Mouse (Mus musculus): ENCODE data around the gene Tmed10. TPM values are rescaled to one million over a fixed set of nuclear protein-coding genes. Genes with fewer than 3 reads are reported as not detected.

Gene Tmed10
- polyA plus RNA-seq, 1 experiment, result 162 TPM

DNA sequence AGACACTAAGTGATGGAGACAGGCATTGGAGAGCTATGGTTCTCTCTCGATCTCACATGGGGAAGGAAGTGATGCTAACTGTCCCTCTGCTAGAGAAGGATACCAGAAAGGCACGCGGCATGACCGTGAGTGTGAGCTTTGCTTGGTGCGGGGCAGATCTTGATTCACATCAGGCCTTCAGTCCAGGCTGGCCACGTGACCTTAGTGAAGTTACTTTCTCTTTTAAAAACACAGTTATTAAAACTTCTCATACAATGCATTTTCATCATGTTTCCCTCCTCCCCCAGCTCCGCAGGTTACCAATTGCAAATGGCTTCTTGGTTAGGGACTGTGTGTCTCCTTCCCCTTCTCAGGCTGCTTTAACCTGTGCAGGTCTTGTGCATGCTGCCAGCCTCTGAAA lies 16.5 kb upstream of the Tmed10 start:
- TF ChIP-seq POLR2A (IDR thresholded peaks at IDR 0.05; ENCODE audit: borderline replicate concordance, extremely low read depth, insufficient read depth, insufficient read length, poor library complexity, severe bottlenecking), result no peak
- no peak for TF ChIP-seq CTCF (IDR thresholded peaks at IDR 0.05; ENCODE audit: borderline replicate concordance, extremely low read depth, insufficient read depth, insufficient read length)
- no peak for DNase-seq (ENCODE audit: low read depth)

DNA sequence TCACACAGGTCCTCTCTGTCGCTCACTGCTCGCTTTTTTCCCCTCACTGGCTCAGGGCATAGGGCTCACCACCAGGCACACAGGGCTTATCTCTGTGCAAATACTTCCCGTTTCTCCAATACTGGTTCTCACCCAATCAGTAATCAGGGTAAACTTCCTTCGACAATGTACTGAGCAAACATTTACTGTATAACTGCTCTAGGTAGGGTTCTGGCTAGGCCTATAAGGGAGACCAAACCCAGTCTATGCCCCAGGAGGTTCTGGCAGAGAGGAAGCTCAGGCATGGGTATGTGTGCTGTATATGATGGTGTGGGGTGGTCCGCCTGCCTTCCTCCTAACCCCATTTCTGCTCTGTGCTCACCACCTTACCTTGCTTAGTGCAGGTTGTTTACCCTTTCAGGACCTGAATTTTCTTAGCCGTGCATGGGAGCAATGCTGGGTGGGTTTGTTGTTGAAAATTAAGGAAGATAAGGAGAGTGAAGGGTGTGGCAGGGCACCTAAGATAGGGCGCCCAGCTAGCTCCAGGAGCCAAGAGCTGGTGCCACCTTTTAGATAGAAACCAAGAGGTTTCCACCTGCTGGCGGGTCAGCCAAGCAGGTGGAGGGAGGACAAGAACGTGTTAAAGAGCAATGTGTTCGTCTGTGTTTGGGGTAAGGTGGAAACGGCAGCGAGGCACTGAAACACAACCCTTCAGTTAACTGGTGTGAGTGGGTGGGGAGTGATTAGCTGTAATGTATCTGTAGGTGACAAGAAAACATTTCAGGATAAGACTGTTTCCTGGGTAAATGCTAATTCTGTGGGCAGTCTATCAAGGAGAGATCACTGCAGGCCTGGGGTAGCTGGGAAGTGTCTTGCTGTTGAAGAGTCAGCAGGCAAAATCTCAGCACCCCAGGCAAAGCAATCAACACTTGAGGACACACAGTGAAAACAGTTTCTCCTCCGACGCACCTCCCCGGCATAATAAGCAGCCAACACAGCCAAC lies 14.8 kb upstream of the Tmed10 start:
- TF ChIP-seq POLR2A (IDR thresholded peaks at IDR 0.05; ENCODE audit: borderline replicate concordance, extremely low read depth, insufficient read depth, insufficient read length, poor library complexity, severe bottlenecking) (no peak), CTCF (IDR thresholded peaks at IDR 0.05; ENCODE audit: borderline replicate concordance, extremely low read depth, insufficient read depth, insufficient read length) (no peak)
- no peak for DNase-seq (ENCODE audit: low read depth)

DNA sequence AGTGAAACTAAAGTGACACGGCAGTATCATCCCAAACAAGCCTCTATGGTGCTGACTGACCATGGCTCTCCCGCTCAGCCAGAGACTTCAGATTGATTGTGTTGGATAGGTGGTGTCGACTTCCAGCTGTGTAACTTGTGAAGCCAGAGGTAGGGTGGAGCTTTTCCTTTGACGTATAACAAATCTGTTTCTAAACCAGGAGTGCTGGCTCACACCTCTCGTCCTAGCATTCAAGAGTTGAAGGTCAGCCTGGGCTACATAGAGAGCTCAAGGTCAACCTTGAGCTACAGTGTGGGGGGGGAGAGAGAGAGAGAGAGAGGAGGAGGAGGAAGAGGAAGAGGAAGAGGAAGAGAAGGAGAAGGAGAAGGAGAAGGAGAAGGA lies 11.3 kb upstream of the Tmed10 start:
- no peak for TF ChIP-seq CTCF (IDR thresholded peaks at IDR 0.05; ENCODE audit: borderline replicate concordance, extremely low read depth, insufficient read depth, insufficient read length)
- TF ChIP-seq POLR2A (IDR thresholded peaks at IDR 0.05; ENCODE audit: borderline replicate concordance, extremely low read depth, insufficient read depth, insufficient read length, poor library complexity, severe bottlenecking), result no peak
- DNase-seq (ENCODE audit: low read depth), result no peak

DNA sequence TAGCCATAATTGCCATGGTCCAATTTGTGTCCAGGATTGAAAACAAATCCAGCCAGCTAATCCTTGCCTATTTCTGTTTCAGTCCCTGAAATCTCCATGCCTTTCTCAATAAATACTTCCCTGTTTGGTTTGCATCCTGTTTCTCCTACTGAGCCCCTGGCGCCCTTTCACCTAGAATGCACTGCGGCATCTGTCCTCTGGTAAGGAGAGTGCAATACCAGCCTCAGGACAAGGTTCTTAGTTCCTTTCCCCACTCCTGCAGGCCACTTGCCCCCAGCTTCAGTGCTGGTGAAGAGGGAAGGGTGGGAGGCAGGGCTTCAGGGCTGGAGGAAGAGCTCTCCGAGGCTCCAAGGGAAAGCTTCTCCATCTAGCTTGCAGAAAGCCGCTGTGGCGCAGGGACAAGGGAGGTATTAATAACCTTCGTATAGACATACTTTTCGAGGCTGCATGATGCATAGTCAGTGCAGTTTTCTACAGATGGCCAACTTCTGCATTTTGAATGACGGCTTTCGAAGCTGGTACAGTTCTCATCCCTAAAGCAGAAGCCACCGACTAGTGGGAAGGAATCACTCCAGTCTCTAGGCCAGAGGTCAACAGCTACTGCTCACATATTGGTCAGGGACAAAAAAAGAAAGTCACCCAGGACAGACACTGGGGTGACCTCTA lies 10.8 kb upstream of the Tmed10 start:
- no peak for TF ChIP-seq POLR2A (IDR thresholded peaks at IDR 0.05; ENCODE audit: borderline replicate concordance, extremely low read depth, insufficient read depth, insufficient read length, poor library complexity, severe bottlenecking)
- TF ChIP-seq CTCF (IDR thresholded peaks at IDR 0.05; ENCODE audit: borderline replicate concordance, extremely low read depth, insufficient read depth, insufficient read length), result no peak
- no peak for DNase-seq (ENCODE audit: low read depth)

DNA sequence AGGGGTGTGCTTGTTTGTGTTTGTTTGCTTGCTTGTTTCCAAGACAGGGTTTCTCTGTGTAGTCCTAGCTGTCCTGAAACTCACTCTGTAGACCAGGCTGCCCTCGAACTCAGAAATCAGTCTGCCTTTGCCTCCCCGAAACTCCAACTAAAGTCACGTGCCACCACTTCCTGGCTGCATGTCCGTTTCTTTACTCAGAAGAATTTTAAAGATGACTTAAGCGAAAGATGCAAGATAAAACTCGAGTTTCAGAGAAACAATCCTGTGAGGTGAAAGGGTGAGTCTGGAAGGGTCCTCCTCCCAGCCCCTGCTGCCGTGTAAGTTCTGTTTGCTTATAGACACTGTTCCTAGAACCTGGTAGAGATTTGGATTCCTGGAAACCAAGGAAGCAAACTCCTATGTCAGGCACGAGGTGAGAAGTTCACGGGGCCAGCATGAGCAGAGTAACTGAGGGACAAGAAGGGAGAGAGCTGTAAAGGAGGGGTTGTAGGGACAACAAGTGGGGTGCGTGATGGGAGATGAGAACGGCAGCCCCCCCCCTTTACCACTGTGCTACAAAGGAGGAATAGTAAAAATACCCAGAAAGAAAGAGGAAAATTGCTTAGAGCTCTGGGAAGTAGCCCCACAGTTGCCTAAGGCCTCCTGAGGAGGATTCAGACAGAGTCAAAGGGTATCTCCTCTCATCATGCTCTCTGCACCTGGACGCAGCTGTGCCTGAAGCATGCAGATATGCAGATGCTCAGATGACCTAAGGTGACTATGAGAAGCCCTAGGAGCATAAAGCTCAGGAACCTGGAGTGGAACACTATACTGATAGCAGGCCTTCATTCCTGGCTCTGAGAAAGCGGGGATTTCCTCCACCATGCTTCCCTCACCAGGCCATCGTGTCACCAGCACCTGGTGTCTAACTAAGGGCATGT lies 8.4 kb upstream of the Tmed10 start:
- TF ChIP-seq CTCF (IDR thresholded peaks at IDR 0.05; ENCODE audit: borderline replicate concordance, extremely low read depth, insufficient read depth, insufficient read length) (no peak), POLR2A (IDR thresholded peaks at IDR 0.05; ENCODE audit: borderline replicate concordance, extremely low read depth, insufficient read depth, insufficient read length, poor library complexity, severe bottlenecking) (no peak)
- no peak for DNase-seq (ENCODE audit: low read depth)

DNA sequence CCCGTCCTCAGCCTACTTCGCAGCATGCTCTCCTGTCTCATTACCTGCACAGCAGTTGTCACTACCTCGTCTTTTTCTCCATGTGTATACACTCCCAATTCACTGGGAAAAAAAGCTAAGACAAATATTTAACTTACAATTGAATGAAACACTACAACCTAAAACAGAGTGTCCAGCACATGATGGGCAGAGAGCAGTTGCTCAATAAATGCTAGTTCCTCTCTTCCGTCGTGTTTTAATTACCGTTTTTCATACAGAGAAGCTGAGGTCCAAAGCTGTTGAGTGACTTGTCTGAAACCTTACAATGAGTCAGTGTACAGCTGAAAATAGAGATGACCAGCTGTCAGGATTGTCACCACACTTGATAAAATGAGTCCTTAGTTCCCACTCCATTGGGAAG lies 6.9 kb upstream of the Tmed10 start:
- no peak for DNase-seq (ENCODE audit: low read depth)
- no peak for TF ChIP-seq CTCF (IDR thresholded peaks at IDR 0.05; ENCODE audit: borderline replicate concordance, extremely low read depth, insufficient read depth, insufficient read length)
- no peak for TF ChIP-seq POLR2A (IDR thresholded peaks at IDR 0.05; ENCODE audit: borderline replicate concordance, extremely low read depth, insufficient read depth, insufficient read length, poor library complexity, severe bottlenecking)

DNA sequence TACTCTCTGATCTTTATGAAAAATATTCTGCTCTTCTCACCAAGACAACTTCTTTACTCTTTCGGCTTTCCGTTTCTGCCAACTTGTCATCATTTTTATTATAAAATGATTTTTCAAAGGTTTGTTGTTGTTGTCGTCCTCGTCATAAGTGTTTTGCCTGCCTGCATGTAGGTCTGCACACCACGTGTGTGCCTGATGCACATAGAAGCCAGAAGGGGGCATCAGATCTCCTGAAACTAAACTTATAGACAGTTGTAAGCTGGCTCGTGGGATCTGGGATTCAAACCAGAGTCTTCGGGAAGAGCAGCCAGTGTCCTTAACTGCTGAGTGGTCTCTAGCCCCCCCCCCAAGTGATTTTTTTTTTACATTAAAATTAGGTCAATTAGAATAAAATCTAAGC lies 6.3 kb upstream of the Tmed10 start:
- TF ChIP-seq POLR2A (IDR thresholded peaks at IDR 0.05; ENCODE audit: borderline replicate concordance, extremely low read depth, insufficient read depth, insufficient read length, poor library complexity, severe bottlenecking) (no peak), CTCF (IDR thresholded peaks at IDR 0.05; ENCODE audit: borderline replicate concordance, extremely low read depth, insufficient read depth, insufficient read length) (no peak)
- DNase-seq (ENCODE audit: low read depth), result no peak

DNA sequence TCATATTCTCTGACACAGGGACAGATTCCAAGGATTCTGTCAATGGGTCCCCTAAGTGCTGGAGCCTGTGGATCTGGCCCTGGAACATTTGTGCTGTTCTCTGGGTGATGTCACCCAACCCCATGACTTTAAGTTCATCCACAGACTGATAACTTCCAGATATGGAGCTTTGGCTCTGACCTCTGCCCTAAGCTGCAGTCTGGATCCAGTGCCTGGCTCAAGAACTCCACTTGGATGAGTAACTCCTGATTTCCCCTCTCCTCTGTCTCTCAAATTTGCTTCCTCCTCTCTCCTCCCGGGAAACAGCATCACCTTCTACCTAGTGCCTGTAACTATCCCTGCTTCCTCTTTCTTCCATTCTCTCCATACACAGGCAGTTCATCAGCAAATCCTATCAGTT lies 5.7 kb upstream of the Tmed10 start:
- DNase-seq (ENCODE audit: low read depth), result no peak
- TF ChIP-seq CTCF (IDR thresholded peaks at IDR 0.05; ENCODE audit: borderline replicate concordance, extremely low read depth, insufficient read depth, insufficient read length) (no peak), POLR2A (IDR thresholded peaks at IDR 0.05; ENCODE audit: borderline replicate concordance, extremely low read depth, insufficient read depth, insufficient read length, poor library complexity, severe bottlenecking) (no peak)

DNA sequence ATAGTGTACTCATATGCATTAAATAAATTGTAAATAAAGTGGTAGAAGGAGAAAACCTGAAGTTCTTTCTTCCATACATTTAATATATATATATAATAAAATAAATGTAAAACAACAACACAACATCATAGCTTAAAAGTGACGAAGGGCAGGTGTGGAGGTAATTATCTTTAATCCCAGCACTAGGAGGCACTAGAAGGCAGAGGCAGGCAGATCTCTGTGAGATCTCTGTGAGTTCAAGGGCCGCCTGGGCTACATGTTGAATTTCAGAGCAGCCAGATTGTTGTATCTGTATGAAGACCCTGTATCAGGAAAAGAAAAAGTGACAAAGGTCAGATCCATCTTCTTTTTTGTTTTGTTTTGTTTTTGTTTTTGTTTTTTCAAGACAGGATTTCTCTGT lies 3.6 kb upstream of the Tmed10 start:
- DNase-seq (ENCODE audit: low read depth), result no peak
- no peak for TF ChIP-seq CTCF (IDR thresholded peaks at IDR 0.05; ENCODE audit: borderline replicate concordance, extremely low read depth, insufficient read depth, insufficient read length)
- no peak for TF ChIP-seq POLR2A (IDR thresholded peaks at IDR 0.05; ENCODE audit: borderline replicate concordance, extremely low read depth, insufficient read depth, insufficient read length, poor library complexity, severe bottlenecking)

DNA sequence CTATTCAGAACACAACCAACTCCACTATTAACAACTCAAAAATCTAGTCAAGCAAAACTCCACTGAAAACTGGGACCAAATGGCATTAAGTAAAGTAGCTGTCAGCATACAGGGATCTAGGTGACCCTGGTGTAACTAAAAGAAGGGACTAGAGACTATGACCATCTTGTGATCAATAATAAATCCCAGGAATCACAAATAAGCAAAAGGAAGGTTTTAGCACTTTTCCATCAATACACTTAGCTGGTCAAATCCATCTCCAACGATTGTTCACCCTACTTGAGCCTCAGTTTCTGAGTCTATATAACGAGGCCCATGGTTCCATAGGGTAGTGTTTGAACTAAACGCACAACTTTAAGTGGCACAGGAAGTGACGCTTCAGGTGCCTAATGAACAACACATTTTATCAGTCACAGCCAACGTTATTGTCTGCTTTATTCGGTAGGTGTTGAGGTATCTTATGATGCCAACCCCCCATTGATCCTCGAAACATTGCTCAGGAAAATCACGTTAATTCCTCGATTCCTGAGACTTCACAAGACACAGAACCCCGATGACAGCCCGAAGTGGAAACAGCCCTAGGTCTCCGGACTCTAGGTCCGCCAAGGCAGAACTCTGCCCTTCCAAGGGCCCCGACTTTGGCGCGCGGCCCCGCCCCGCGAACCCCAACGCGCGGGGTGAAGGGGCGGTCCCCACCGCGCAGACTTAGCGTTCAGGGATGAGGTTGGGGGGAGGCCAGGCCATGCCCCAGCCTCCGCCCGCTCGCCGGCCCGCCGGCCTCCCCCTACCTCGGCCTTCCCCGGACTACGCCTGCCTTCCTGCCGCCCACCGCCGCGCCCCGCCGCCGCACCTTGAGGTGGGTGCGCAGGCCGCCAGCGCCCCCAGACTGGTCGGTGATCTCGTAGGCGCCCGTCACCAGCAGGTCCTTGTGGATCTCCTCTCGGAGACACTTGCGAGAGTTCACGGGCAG lies 771 bp downstream of the Tmed10 start:
- DNase-seq (ENCODE audit: low read depth), result peak; percentile 53
- no peak for TF ChIP-seq CTCF (IDR thresholded peaks at IDR 0.05; ENCODE audit: borderline replicate concordance, extremely low read depth, insufficient read depth, insufficient read length)
